Mouse (Mus musculus) midbrain, embryonic 13.5 days (tissue): ENCODE results near the gene C530008M17Rik. TPM values are rescaled to one million over a fixed set of nuclear protein-coding genes. Genes with fewer than 3 reads are reported as not detected.
A peak's percentile ranks its signal among the peaks of the same experiment; 100 is the strongest.

Experiments used
- ATAC-seq: fragments of 200-750 bp; cut with Nextera tagmentation; 2 replicates; pipeline ENCODE4 v1.8.0; 2017; ENCODE audit warnings: mild to moderate bottlenecking, moderate TSS enrichment, moderate library complexity
- H3K27ac ChIP-seq: fragments of 300-500 bp; sonication (generic); 2 replicates; pipeline ENCODE4 v1.5.1; 2015; ENCODE audit warnings: inconsistent platforms, mild to moderate bottlenecking, moderate library complexity
- H3K27me3 ChIP-seq: fragments of 300-500 bp; sonication (generic); 2 replicates; pipeline ENCODE4 v1.6.1; 2015; ENCODE audit warnings: mild to moderate bottlenecking, inconsistent platforms
- H3K36me3 ChIP-seq: fragments of 300-500 bp; sonication (generic); 2 replicates; pipeline ENCODE4 v1.6.1; 2015; ENCODE audit warnings: mild to moderate bottlenecking, inconsistent platforms
- H3K4me1 ChIP-seq: fragments of 300-500 bp; sonication (generic); replicated peaks from 2 replicates; pipeline ENCODE4 v1.6.1; 2015; ENCODE audit warnings: inconsistent platforms
- H3K4me2 ChIP-seq: fragments of 300-500 bp; sonication (generic); replicated peaks from 2 replicates; pipeline ENCODE4 v1.6.1; 2015; ENCODE audit warnings: moderate library complexity, mild to moderate bottlenecking, inconsistent platforms
- H3K4me3 ChIP-seq: fragments of 300-500 bp; sonication (generic); replicated peaks from 2 replicates; pipeline ENCODE4 v1.5.1; 2015; ENCODE audit warnings: mild to moderate bottlenecking, inconsistent platforms
- H3K9ac ChIP-seq: fragments of 300-500 bp; sonication (generic); replicated peaks from 2 replicates; pipeline ENCODE4 v1.6.1; 2015; ENCODE audit warnings: mild to moderate bottlenecking, inconsistent platforms
- H3K9me3 ChIP-seq: fragments of 300-500 bp; sonication (generic); 2 replicates; pipeline ENCODE4 v1.6.1; 2016; ENCODE audit warnings: mild to moderate bottlenecking, inconsistent platforms
- WGBS: fragments of 180-500 bp; shearing (Covaris S2); methylation state at CpG from one replicate; pipeline ENCODE4 v1.1.7; 2015; 5-methylcytosine and 5-hydroxymethylcytosine counted together
- polyA plus RNA-seq: library from polyadenylated mRNA; unstranded; fragments of >200 nt; fragmentation: Nextera tagmentation; extraction: Ambion mirVana; gene quantifications from 2 replicates; pipeline ENCODE4 v1.2.1, GENCODE M21; 2015

C530008M17Rik gene
- 68.9 and 75.2 TPM in 2 replicates for polyA plus RNA-seq

DNA sequence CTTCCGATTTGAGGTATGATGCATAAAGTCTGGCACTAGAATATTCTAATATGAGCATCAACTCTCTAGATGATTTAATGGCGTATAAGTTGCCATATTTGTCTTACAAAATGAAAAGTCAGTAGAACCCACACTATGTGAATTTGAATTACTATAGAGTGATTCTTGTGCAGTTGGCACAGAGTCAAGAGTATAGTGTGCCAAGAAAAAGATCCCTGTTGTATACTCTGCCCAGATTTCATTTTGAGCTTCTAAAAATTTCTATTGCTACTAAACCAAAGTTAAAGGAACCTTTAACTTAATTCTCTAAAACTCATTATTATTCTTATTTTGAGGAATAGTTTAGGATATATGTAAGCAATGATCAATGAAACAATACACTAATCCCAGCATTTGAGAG lies at the start of gene C530008M17Rik:
C530008M17Rik (plus strand) TSS at position 301 of the 400 bp plus-strand sequence.
- Histone ChIP-seq H3K27me3 (no peaks in the 10 kb centered on the region), H3K4me2 (peak within 1 kb of the TSS; percentile 67), H3K27ac (peak within 1 kb of the TSS; percentile 98), H3K4me1 (peaks cover 34% of the 10 kb centered on the region), H3K4me3 (peak within 1 kb of the TSS; percentile 75), H3K9me3 (no peaks in the 10 kb centered on the region), H3K9ac (peak within 1 kb of the TSS; percentile 96), H3K36me3 (no peaks in the 10 kb centered on the region)
- 92% methylated on average over 2 of the region's 2 CpGs for WGBS
- no peak for ATAC-seq

DNA sequence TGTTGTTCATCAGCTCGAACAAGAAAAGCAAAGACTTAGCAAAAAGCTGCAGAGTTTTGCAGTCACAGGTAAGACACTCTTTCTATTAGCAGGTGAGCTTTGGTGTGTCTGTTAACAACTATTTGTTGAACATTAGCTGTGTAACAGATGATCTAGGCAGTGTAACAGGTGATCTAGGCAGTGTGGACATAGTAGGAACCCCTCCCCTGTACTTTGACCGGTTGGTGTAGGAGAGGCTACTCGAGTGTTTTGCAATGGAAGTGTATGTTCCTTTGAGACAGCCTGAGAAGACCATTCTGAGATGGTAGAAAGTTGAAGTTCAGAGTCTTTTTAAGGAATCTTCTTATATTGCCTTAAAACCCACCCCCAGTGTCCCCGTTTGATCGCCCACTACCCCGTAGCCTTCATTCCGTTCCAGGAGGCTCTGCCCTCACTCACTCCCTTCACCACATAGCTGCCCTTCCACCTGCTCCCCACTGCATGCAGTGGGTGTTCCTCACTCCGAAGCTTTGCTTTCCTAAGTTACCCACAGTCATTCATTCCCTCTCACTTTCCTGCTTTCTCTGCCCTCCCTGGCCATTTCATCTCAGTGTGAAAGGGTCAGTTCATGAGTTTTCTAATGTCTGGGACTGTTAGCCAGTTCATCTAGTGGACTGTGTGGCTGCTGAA lies 46.5 kb upstream of the C530008M17Rik start:
- 94% methylated on average over 8 of the region's 8 CpGs for WGBS

DNA sequence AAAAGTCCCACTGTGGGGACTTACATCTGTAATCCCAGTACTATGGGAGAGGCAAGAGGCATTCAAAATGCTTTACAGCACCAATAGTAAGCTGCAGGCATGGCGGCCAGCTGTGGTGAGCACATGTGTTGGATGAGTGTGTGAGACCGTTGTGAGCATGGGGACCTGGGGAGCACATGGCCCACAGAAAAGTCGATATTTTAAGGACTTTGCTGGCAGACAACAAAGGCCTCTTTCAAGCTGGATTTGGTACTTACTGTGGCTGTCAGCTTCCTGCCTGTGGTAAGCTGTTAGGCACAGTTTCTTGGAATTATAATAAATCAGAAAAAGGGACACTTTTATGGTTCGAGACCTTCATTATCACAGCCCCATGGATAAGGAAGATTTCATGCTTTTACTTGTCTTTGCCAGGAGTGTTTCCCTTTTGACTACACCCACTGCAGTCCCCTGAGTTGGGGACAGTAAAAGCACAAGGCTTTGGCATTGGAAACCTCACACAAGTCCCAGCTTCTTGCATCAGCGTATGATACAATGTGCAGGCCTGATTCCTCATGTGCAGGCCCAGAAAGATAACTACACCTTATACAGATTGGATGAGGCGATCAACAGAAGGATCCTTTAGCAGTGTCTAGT lies 43.3 kb upstream of the C530008M17Rik start:
- WGBS = 94% methylated on average over 6 of the region's 6 CpGs
- no peak overlapping the region for H3K27ac ChIP-seq
- H3K4me1 ChIP-seq = no peaks in the 10 kb centered on the region
- H3K9me3 ChIP-seq = no peaks in the 10 kb centered on the region
- ATAC-seq = no peak
- no peak overlapping the region for H3K4me3 ChIP-seq
- H3K36me3 ChIP-seq = peaks cover 59% of the 10 kb centered on the region
- no peak overlapping the region for H3K4me2 ChIP-seq
- H3K9ac ChIP-seq = no peak overlapping the region
- no peaks in the 10 kb centered on the region for H3K27me3 ChIP-seq

More for the DNA sequence above, 46.5 kb upstream of the C530008M17Rik start:
- Histone ChIP-seq H3K9me3 (no peaks in the 10 kb centered on the region), H3K36me3 (peaks cover 57% of the 10 kb centered on the region), H3K27me3 (no peaks in the 10 kb centered on the region), H3K4me1 (no peaks in the 10 kb centered on the region), H3K27ac (no peak overlapping the region), H3K9ac (no peak overlapping the region), H3K4me2 (no peak overlapping the region), H3K4me3 (no peak overlapping the region)
- no peak for ATAC-seq

DNA sequence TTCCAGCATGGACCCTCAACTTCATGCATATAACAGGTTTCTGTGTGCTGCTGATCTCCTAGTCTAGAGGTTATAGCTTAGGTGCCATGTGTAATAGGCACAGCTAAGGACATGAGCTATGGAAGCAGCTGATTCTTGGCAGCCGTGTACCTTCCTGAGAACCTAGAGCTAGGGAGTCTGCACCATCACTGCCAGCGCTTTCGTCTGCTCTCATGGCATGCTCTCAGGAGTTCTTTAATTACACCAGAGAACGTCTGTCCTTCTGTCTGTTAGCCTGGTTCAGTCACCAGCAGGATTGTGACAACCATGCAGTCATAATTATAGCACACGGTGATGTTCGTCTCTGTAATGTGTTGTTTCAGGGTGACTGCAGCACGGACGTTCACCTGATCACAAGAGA lies 41.0 kb upstream of the C530008M17Rik start:
- Histone ChIP-seq H3K4me2 (no peak overlapping the region), H3K4me3 (no peak overlapping the region), H3K36me3 (peaks cover 65% of the 10 kb centered on the region), H3K27me3 (no peaks in the 10 kb centered on the region), H3K4me1 (no peaks in the 10 kb centered on the region), H3K9ac (no peak overlapping the region), H3K9me3 (no peaks in the 10 kb centered on the region), H3K27ac (no peak overlapping the region)
- no peak for ATAC-seq
- WGBS = 94% methylated on average over 8 of the region's 8 CpGs

DNA sequence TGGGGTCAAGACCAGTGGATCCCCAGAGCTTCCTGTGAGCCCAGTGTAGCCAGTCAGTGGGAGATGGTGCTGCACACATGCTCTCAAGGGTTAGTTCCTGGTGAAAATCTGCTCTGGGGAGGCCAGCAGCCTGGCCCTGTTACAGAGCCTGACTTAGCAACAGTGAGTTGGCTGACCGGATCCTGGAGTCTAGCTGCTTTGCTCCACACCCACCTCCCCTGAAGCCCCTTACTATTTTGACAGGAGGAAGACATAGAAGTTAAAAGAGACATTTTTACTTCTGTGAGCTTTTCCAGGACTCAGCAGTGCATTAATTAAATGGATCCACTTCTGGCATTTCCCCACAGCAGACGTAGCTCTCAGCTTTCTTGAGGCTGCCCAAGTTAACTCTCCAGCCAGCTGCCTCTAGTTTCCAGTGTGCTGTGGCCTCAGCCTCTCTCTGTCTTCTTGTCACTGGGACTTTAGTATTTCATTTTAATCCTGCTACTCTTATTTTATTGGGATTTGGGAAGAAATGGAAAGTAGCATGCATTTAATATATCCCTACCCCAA lies 40.0 kb upstream of the C530008M17Rik start:
- Histone ChIP-seq H3K4me2 (no peak overlapping the region), H3K4me1 (no peaks in the 10 kb centered on the region), H3K27me3 (no peaks in the 10 kb centered on the region), H3K9me3 (no peaks in the 10 kb centered on the region), H3K9ac (no peak overlapping the region), H3K36me3 (peaks cover 57% of the 10 kb centered on the region), H3K27ac (no peak overlapping the region), H3K4me3 (no peak overlapping the region)
- no peak for ATAC-seq
- WGBS = 93% methylated on average over 2 of the region's 2 CpGs

DNA sequence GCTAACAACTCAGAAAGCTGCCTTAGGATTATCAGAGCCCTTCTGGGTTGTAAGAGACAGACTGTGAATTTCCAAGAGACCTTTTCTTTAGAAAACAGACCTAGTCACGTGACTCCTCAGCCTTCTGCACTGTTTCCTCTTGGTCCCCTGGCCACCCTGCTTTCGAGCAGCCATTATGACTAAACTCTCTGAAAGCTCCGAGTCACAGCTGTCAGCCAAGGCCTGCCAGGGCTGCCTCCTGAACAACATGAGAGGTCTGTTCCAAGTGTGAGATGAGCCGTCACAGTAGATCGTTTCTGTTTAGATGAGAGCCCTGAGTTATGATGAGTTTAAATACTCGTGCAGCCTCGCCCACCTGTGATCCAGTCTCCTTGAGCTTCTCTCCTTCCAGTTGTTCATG lies 37.6 kb upstream of the C530008M17Rik start:
- no peaks in the 10 kb centered on the region for H3K27me3 ChIP-seq
- H3K9me3 ChIP-seq = no peaks in the 10 kb centered on the region
- peaks cover 55% of the 10 kb centered on the region for H3K36me3 ChIP-seq
- H3K4me3 ChIP-seq = no peak overlapping the region
- H3K4me2 ChIP-seq = no peak overlapping the region
- H3K9ac ChIP-seq = no peak overlapping the region
- WGBS = 91% methylated on average over 7 of the region's 7 CpGs
- no peaks in the 10 kb centered on the region for H3K4me1 ChIP-seq
- ATAC-seq = no peak
- H3K27ac ChIP-seq = no peak overlapping the region

DNA sequence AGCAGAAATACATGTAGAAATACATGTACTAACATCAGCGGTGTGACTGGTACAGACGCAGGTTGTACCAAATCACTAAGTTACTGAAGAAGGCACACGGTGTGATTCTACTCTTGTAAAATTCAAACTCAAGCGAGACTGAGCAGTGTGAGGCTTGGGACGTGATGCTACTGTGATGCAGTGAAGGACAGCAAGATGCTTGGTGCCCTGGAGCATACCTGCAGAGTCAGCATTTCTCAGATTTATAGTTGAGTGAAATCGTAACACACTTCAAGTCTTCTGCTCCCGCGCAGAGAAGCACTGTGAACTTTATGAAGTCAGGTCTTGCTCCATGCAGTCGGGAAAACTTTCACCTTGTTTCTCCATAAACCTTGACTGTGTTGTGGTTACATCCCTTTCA lies 32.6 kb upstream of the C530008M17Rik start:
- Histone ChIP-seq H3K36me3 (peaks cover 33% of the 10 kb centered on the region), H3K4me3 (no peak overlapping the region), H3K9me3 (no peaks in the 10 kb centered on the region), H3K4me2 (no peak overlapping the region), H3K27me3 (no peaks in the 10 kb centered on the region), H3K9ac (no peak overlapping the region), H3K27ac (no peak overlapping the region), H3K4me1 (no peaks in the 10 kb centered on the region)
- ATAC-seq = no peak
- WGBS = 98% methylated on average over 9 of the region's 9 CpGs

DNA sequence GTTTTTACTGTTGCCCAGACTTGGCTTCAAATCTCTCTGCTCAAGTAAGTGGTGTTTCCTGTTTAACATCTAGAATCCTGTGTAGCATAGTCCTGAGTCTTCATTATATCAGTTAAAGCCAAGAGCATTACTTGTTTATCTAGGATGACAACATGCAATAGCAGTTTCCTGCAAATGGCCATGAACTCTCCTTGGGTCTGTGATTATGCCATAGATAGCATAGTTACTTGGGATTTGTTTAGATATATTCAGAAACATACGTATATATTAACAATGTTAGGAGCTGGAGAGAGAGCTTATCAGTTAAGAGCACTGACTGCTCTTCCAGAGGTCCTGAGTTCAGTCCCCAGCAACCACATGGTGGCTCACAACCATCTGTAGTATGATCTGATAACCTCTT lies 28.5 kb upstream of the C530008M17Rik start:
- no peaks in the 10 kb centered on the region for H3K27me3 ChIP-seq
- no peak overlapping the region for H3K27ac ChIP-seq
- H3K4me1 ChIP-seq = no peaks in the 10 kb centered on the region
- no peak overlapping the region for H3K4me3 ChIP-seq
- no peak for ATAC-seq
- whole genome bisulfite sequencing = 94% methylated on average over 1 of the region's 1 CpGs
- no peaks in the 10 kb centered on the region for H3K9me3 ChIP-seq
- H3K36me3 ChIP-seq = peaks cover 27% of the 10 kb centered on the region
- no peak overlapping the region for H3K9ac ChIP-seq
- H3K4me2 ChIP-seq = no peak overlapping the region

DNA sequence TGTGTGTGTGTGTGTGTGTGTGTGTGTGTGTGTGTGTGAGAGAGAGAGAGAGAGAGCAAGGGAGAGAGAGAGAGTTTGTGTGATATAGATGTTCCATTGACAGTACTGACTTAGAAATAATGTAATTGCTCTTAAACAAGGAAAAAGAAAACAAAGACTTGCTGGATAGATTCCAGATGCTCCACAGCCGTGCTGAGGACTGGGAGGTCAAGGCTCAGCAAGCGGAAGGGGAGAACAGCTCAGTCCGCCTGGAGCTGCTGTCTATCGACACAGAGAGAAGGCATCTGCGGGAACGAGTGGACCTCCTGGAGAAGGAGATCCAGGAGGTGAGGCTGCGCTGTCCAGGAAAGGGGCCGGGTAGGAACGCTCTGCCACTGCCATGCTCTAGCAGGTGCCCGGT lies 22.3 kb upstream of the C530008M17Rik start:
- H3K36me3 ChIP-seq = peaks cover 60% of the 10 kb centered on the region
- no peak for ATAC-seq

DNA sequence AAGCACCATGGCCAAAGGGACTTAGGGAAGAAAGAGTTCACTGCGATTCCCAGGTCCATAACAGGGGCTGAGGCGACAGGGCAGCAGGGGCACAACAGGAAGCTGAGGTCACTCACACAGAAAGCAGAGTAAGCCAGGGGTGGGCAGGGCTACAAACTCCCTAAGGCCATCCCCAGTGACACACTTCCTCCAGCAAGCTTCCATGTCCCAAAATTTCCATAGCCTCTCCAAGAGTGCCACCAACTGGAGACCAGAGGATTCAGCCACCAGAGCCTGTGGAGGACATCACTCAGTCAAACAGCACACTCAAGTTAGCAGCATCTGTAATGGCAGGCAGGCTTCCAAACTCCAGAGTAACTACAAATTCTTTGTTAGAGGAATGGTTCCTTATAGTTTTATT lies 20.7 kb upstream of the C530008M17Rik start:
- 95% methylated on average over 2 of the region's 2 CpGs for WGBS
- Histone ChIP-seq H3K27me3 (no peaks in the 10 kb centered on the region), H3K9me3 (no peaks in the 10 kb centered on the region), H3K36me3 (peaks cover 74% of the 10 kb centered on the region), H3K27ac (no peak overlapping the region), H3K9ac (no peak overlapping the region), H3K4me2 (no peak overlapping the region), H3K4me1 (no peaks in the 10 kb centered on the region), H3K4me3 (no peak overlapping the region)
- ATAC-seq = no peak

More for the DNA sequence above, 22.3 kb upstream of the C530008M17Rik start:
- H3K9ac ChIP-seq = no peak overlapping the region
- 83% methylated on average over 10 of the region's 10 CpGs for WGBS
- no peak overlapping the region for H3K4me2 ChIP-seq
- H3K9me3 ChIP-seq = no peaks in the 10 kb centered on the region
- H3K4me3 ChIP-seq = no peak overlapping the region
- no peaks in the 10 kb centered on the region for H3K4me1 ChIP-seq
- no peak overlapping the region for H3K27ac ChIP-seq
- H3K27me3 ChIP-seq = no peaks in the 10 kb centered on the region

DNA sequence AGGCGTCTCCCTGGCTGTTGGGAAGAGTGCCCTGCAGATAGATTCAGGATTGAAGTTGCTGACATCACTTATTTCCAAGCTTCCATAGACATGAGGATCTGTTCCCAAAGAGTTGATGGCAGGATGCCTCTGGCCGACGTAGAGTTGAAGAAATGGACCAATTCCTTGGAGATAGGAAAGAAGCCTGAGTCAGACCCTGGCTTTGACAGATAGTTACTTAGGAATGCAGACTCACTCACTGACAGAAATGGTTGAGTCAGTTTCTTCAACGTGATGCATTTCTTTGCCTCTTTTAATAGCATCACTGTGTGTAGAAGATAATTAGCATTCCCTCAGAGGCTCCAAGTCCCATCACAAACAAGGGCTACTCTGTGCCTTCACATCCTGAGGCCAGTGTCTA lies 14.2 kb upstream of the C530008M17Rik start:
- WGBS = 94% methylated on average over 4 of the region's 4 CpGs

DNA sequence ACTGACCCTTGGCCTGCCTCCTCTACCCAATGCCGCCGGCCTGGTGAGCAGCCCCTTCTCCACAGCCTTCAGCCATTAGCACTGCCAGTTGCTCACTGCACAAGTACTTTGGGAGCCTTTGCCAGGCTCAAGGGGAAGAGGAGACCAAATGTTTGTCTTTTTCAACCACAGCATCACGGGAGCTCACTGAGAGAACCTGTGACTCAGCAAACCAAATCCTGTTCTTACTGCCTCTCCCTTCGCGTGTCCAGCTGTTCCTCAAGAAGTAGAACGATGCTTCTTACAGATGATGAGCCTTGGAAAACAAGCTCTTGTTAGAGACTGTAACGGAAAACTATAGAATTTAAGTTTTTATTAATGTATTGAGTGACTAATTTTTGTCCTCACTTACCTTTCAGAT lies 12.1 kb upstream of the C530008M17Rik start:
- no peak for ATAC-seq
- Histone ChIP-seq H3K9ac (no peak overlapping the region), H3K36me3 (peaks cover 51% of the 10 kb centered on the region), H3K9me3 (no peaks in the 10 kb centered on the region), H3K4me3 (no peak overlapping the region), H3K27me3 (no peaks in the 10 kb centered on the region), H3K4me2 (no peak overlapping the region), H3K4me1 (no peaks in the 10 kb centered on the region), H3K27ac (no peak overlapping the region)
- 96% methylated on average over 7 of the region's 7 CpGs for WGBS

More for the DNA sequence above, 14.2 kb upstream of the C530008M17Rik start:
- Histone ChIP-seq H3K36me3 (peaks cover 64% of the 10 kb centered on the region), H3K4me2 (no peak overlapping the region), H3K4me3 (no peak overlapping the region), H3K9ac (no peak overlapping the region), H3K27me3 (no peaks in the 10 kb centered on the region), H3K9me3 (no peaks in the 10 kb centered on the region), H3K4me1 (no peaks in the 10 kb centered on the region), H3K27ac (no peak overlapping the region)
- ATAC-seq = no peak
